Mouse (Mus musculus): ENCODE measurements around the gene Gm6356. TPM values are rescaled to one million over a fixed set of nuclear protein-coding genes. Genes with fewer than 3 reads are reported as not detected.
"Not testable (repeated sequence)": the region's sequence is repeated elsewhere in the genome, so short reads cannot be mapped to it uniquely, and the experiment has no call there.

Gm6356 gene
- polyA plus RNA-seq (2015; fragmentation: Nextera tagmentation; extraction: Ambion mirVana), result not detected in 2 replicates

- 41% methylated on average over 1 of the region's 2 CpGs for WGBS
Observed at GRCm38 (mm10) chr14:6973718-6974117, at the start of gene Gm6356. Gm6356 (minus strand) TSS chr14:6973818.

More at GRCm38 (mm10) chr14:6973718-6974117, at the start of gene Gm6356:
- H3K9ac ChIP-seq; ATAC-seq (ENCODE audit: low FRiP score); H3K4me3 ChIP-seq; H3K9me3 ChIP-seq; H3K36me3 ChIP-seq; H3K27me3 ChIP-seq; H3K27ac ChIP-seq; H3K4me2 ChIP-seq; H3K4me1 ChIP-seq (replicated peaks): not testable (repeated sequence)

Other genes starting within 250 kb of the Gm6356 start
- gene Gm3636, start 231.5 kb downstream of the Gm6356 start, polyA plus RNA-seq (2015; fragmentation: Nextera tagmentation; extraction: Ambion mirVana), result 14.5 and 16.5 TPM in 2 replicates
- gene Gm8362, start 199.4 kb downstream of the Gm6356 start, polyA plus RNA-seq (2015; fragmentation: Nextera tagmentation; extraction: Ambion mirVana), result not detected in 2 replicates
- not detected in 2 replicates for gene Gm3642, start 133.5 kb downstream of the Gm6356 start, polyA plus RNA-seq (2015; fragmentation: Nextera tagmentation; extraction: Ambion mirVana)
- gene Gm3667, start 83.9 kb downstream of the Gm6356 start, polyA plus RNA-seq (2015; fragmentation: Nextera tagmentation; extraction: Ambion mirVana), result 7.3 and 9.3 TPM in 2 replicates
- gene Gm10406, start 53.6 kb upstream of the Gm6356 start, polyA plus RNA-seq (2015; fragmentation: Nextera tagmentation; extraction: Ambion mirVana), result 3.9 and 5.3 TPM in 2 replicates
- not detected in 2 replicates for gene Gm3685, start 71.2 kb upstream of the Gm6356 start, polyA plus RNA-seq (2015; fragmentation: Nextera tagmentation; extraction: Ambion mirVana)
- gene Gm3696, start 126.8 kb upstream of the Gm6356 start, polyA plus RNA-seq (2015; fragmentation: Nextera tagmentation; extraction: Ambion mirVana), result 6.3 and 7.1 TPM in 2 replicates
- not detected in 2 replicates for gene Gm6676, start 151.6 kb upstream of the Gm6356 start, polyA plus RNA-seq (2015; fragmentation: Nextera tagmentation; extraction: Ambion mirVana)
- gene Gm3512, start 200.7 kb upstream of the Gm6356 start, polyA plus RNA-seq (2015; fragmentation: Nextera tagmentation; extraction: Ambion mirVana), result 10.1 and 10.2 TPM in 2 replicates
- gene Gm16434, start 220.7 kb upstream of the Gm6356 start, polyA plus RNA-seq (2015; fragmentation: Nextera tagmentation; extraction: Ambion mirVana), result not detected in 2 replicates

All from hindbrain, embryonic 13.5 days (tissue).